Mouse (Mus musculus) C2C12 (cell line): Measurements from ENCODE around the gene Asic2. TPM values are rescaled to one million over a fixed set of nuclear protein-coding genes. Genes with fewer than 3 reads are reported as not detected.

Experiments
- H3K27me3 ChIP-seq: one replicate; pipeline ENCODE4 v1.6.1; 2011; ENCODE audit not compliant: control insufficient read depth, insufficient read depth, insufficient read length
- H3K36me3 ChIP-seq: one replicate; pipeline ENCODE4 v1.6.1; 2011; ENCODE audit not compliant: control insufficient read depth, insufficient read depth
- H3K4me3 ChIP-seq: one replicate; pipeline ENCODE4 v1.5.1; 2011; ENCODE audit warnings: mild to moderate bottlenecking, control low read depth; ENCODE audit not compliant: poor library complexity, insufficient read depth, severe bottlenecking
- H3K79me2 ChIP-seq: one replicate; pipeline ENCODE4 v1.6.1; 2011; ENCODE audit not compliant: control insufficient read depth, insufficient read depth
- H3K79me3 ChIP-seq: one replicate; pipeline ENCODE4 v1.6.1; 2011; ENCODE audit warnings: low read depth, control low read depth
- H3ac ChIP-seq: one replicate; pipeline ENCODE3; 2011; ENCODE audit warnings: low read depth; ENCODE audit not compliant: control insufficient read depth, insufficient read length
- CEBPB ChIP-seq: IDR thresholded peaks from one replicate; pipeline ENCODE4 v1.6.1; 2011; ENCODE audit warnings: low read depth, mild to moderate bottlenecking, control low read depth, moderate library complexity
- CTCF ChIP-seq: IDR thresholded peaks from one replicate; pipeline ENCODE4 v1.5.1; 2011; ENCODE audit not compliant: control insufficient read depth, insufficient read depth, insufficient read length
- FOSL1 ChIP-seq: IDR thresholded peaks from one replicate; pipeline ENCODE4 v1.8.0; 2011; ENCODE audit warnings: mild to moderate bottlenecking, low read length; ENCODE audit not compliant: poor library complexity, insufficient read depth, severe bottlenecking
- MAX ChIP-seq: IDR thresholded peaks from one replicate; pipeline ENCODE4 v1.6.1; 2011; ENCODE audit warnings: mild to moderate bottlenecking, control low read depth
- MYOD1 ChIP-seq: IDR thresholded peaks from one replicate; pipeline ENCODE4 v1.6.1; 2011; ENCODE audit warnings: low read depth; ENCODE audit not compliant: control insufficient read depth, insufficient read length
- MYOG ChIP-seq: IDR thresholded peaks from one replicate; pipeline ENCODE4 v1.6.1; 2011; ENCODE audit not compliant: control insufficient read depth, insufficient read length; ENCODE audit errors: extremely low read depth
- USF1 ChIP-seq: IDR thresholded peaks from one replicate; pipeline ENCODE4 v1.6.1; 2011; ENCODE audit warnings: low read depth, mild to moderate bottlenecking, control low read depth, moderate library complexity
- polyA plus RNA-seq: library from polyadenylated mRNA; unstranded; fragments of >200 nt; fragmentation: generic; extraction: Trizol; gene quantifications from one replicate; pipeline ENCODE4 v1.2.1, GENCODE M21; 2012; ENCODE audit warnings: missing spikeins

The Asic2 gene
- polyA plus RNA-seq, 1 experiment = not detected

- no peaks in the 10 kb centered on the region for H3K79me2 ChIP-seq
- H3K36me3 ChIP-seq = no peaks in the 10 kb centered on the region
- TF ChIP-seq MYOG = no peak
- no peak for TF ChIP-seq CEBPB
- no peak for TF ChIP-seq MYOD1
- no peak for TF ChIP-seq CTCF
- no peak for TF ChIP-seq USF1
- TF ChIP-seq MAX = no peak
- no peak for TF ChIP-seq FOSL1
- peaks cover 33% of the 10 kb centered on the region for H3K27me3 ChIP-seq
- no peak overlapping the region for H3ac ChIP-seq
- no peak overlapping the region for H3K4me3 ChIP-seq
- no peaks in the 10 kb centered on the region for H3K79me3 ChIP-seq
These were observed 1122.8 kb downstream of the Asic2 start for GRCm38 (mm10) chr11:80845486-80845885.

GRCm38 (mm10) chr11:80843435-80843834 lies 1124.8 kb downstream of the Asic2 start:
- H3K36me3 ChIP-seq = no peaks in the 10 kb centered on the region
- TF ChIP-seq CTCF (no peak), MYOD1 (no peak), MAX (no peak), USF1 (no peak), FOSL1 (no peak), CEBPB (no peak), MYOG (no peak)
- H3K4me3 ChIP-seq = no peak overlapping the region
- no peak overlapping the region for H3ac ChIP-seq
- H3K27me3 ChIP-seq = peaks cover 31% of the 10 kb centered on the region
- no peaks in the 10 kb centered on the region for H3K79me2 ChIP-seq
- no peaks in the 10 kb centered on the region for H3K79me3 ChIP-seq

- H3K36me3 ChIP-seq = no peaks in the 10 kb centered on the region
- no peak overlapping the region for H3ac ChIP-seq
- H3K27me3 ChIP-seq = peaks cover 20% of the 10 kb centered on the region
- no peaks in the 10 kb centered on the region for H3K79me3 ChIP-seq
- H3K79me2 ChIP-seq = no peaks in the 10 kb centered on the region
- H3K4me3 ChIP-seq = no peak overlapping the region
- no peak for TF ChIP-seq MYOG
- no peak for TF ChIP-seq MYOD1
- TF ChIP-seq CTCF = no peak
- no peak for TF ChIP-seq USF1
- TF ChIP-seq FOSL1 = no peak
- no peak for TF ChIP-seq MAX
- no peak for TF ChIP-seq CEBPB
These were observed 1129.5 kb downstream of the Asic2 start for GRCm38 (mm10) chr11:80838724-80839123.

GRCm38 (mm10) chr11:80835841-80836240 lies 1132.4 kb downstream of the Asic2 start:
- no peaks in the 10 kb centered on the region for H3K79me2 ChIP-seq
- TF ChIP-seq MAX (no peak), USF1 (no peak), MYOD1 (no peak), CTCF (no peak), MYOG (no peak), CEBPB (no peak), FOSL1 (no peak)
- H3ac ChIP-seq = no peak overlapping the region
- no peaks in the 10 kb centered on the region for H3K79me3 ChIP-seq
- H3K36me3 ChIP-seq = no peaks in the 10 kb centered on the region
- H3K27me3 ChIP-seq = peaks cover 23% of the 10 kb centered on the region
- no peak overlapping the region for H3K4me3 ChIP-seq

- no peaks in the 10 kb centered on the region for H3K79me2 ChIP-seq
- H3K4me3 ChIP-seq = no peak overlapping the region
- H3K27me3 ChIP-seq = peaks cover 25% of the 10 kb centered on the region
- no peak overlapping the region for H3ac ChIP-seq
- no peaks in the 10 kb centered on the region for H3K36me3 ChIP-seq
- TF ChIP-seq MYOD1 (no peak), USF1 (no peak), FOSL1 (no peak), CTCF (no peak), MAX (no peak), CEBPB (no peak), MYOG (no peak)
- H3K79me3 ChIP-seq = no peaks in the 10 kb centered on the region
These were observed 1132.9 kb downstream of the Asic2 start for GRCm38 (mm10) chr11:80835395-80835794.

Other genes starting within 250 kb of the Asic2 start
- not detected for gene 5530401A14Rik, start 107.8 kb downstream of the Asic2 start, polyA plus RNA-seq
- gene Ccl2, start 67.1 kb upstream of the Asic2 start, polyA plus RNA-seq = 31.4 TPM
- gene Gm17268, start 70.1 kb upstream of the Asic2 start, polyA plus RNA-seq = not detected
- gene Ccl7, start 77.3 kb upstream of the Asic2 start, polyA plus RNA-seq = 14.8 TPM
- gene Ccl11, start 89.4 kb upstream of the Asic2 start, polyA plus RNA-seq = 0.04 TPM
- not detected for gene Ccl12, start 133.4 kb upstream of the Asic2 start, polyA plus RNA-seq
- gene Ccl8, start 146.7 kb upstream of the Asic2 start, polyA plus RNA-seq = 1.8 TPM